Mouse (Mus musculus) forebrain, embryonic 11.5 days (tissue): ENCODE data around the gene Btnl1. TPM values are rescaled to one million over a fixed set of nuclear protein-coding genes. Genes with fewer than 3 reads are reported as not detected.

Experiments used
- ATAC-seq: fragments of 200-750 bp; cut with Nextera tagmentation; replicated peaks from 2 replicates; pipeline ENCODE4 v1.8.0; 2017; ENCODE audit warnings: moderate TSS enrichment; ENCODE audit not compliant: low FRiP score
- DNase-seq: peaks from one replicate; pipeline ENCODE4 v3.0.0-alpha.2; 2017; ENCODE audit warnings: low spot score
- H3K27ac ChIP-seq: fragments of 300-500 bp; sonication (generic); 2 replicates; pipeline ENCODE4 v1.5.1; 2014; ENCODE audit warnings: low read depth, low read length
- H3K27me3 ChIP-seq: fragments of 300-500 bp; sonication (generic); 2 replicates; pipeline ENCODE4 v1.6.1; 2014; ENCODE audit warnings: mild to moderate bottlenecking, low read length, mixed read lengths; ENCODE audit not compliant: control insufficient read depth, insufficient read depth
- H3K36me3 ChIP-seq: fragments of 300-500 bp; sonication (generic); 2 replicates; pipeline ENCODE4 v1.6.1; 2014; ENCODE audit warnings: mild to moderate bottlenecking, low read length, moderate library complexity, mixed read lengths; ENCODE audit not compliant: control insufficient read depth, insufficient read depth
- H3K4me1 ChIP-seq: fragments of 300-500 bp; sonication (generic); replicated peaks from 2 replicates; pipeline ENCODE4 v1.6.1; 2014; ENCODE audit warnings: low read length, mixed read lengths; ENCODE audit not compliant: control insufficient read depth, insufficient read depth
- H3K4me2 ChIP-seq: fragments of 300-500 bp; sonication (generic); 2 replicates; pipeline ENCODE4 v1.6.1; 2014; ENCODE audit warnings: low read depth, mild to moderate bottlenecking, low read length, moderate library complexity, mixed read lengths; ENCODE audit not compliant: severe bottlenecking
- H3K4me3 ChIP-seq: fragments of 300-500 bp; sonication (generic); 2 replicates; pipeline ENCODE4 v1.5.1; 2014; ENCODE audit warnings: low read depth, low read length
- H3K9ac ChIP-seq: fragments of 300-500 bp; sonication (generic); 2 replicates; pipeline ENCODE4 v1.6.1; 2014; ENCODE audit warnings: low read length
- H3K9me3 ChIP-seq: fragments of 300-500 bp; sonication (generic); 2 replicates; pipeline ENCODE4 v1.6.1; 2016; ENCODE audit warnings: low read length, mixed read lengths; ENCODE audit not compliant: control insufficient read depth
- WGBS: fragments of 180-500 bp; shearing (Covaris S2); extraction: QIAGEN DNeasy Blood & Tissue Kit; methylation state at CpG from one replicate; pipeline ENCODE4 v1.1.7; 2014; 5-methylcytosine and 5-hydroxymethylcytosine counted together
- polyA plus RNA-seq: library from polyadenylated mRNA; unstranded; fragments of >200 nt; fragmentation: Nextera tagmentation; extraction: Ambion mirVana; gene quantifications from 2 replicates; pipeline ENCODE4 v1.2.1, GENCODE M21; 2014

The Btnl1 gene
- polyA plus RNA-seq, 1 experiment from 2014 or later: not detected

- Histone ChIP-seq H3K4me1 (no peaks in the 10 kb centered on the region), H3K4me3 (no peak overlapping the region), H3K9me3 (no peaks in the 10 kb centered on the region), H3K4me2 (no peak overlapping the region), H3K9ac (no peak overlapping the region), H3K27ac (no peak overlapping the region), H3K27me3 (no peaks in the 10 kb centered on the region), H3K36me3 (no peaks in the 10 kb centered on the region)
- no peak for DNase-seq
- ATAC-seq: no peak
- WGBS: 67% methylated on average over 6 of the region's 6 CpGs
These were observed 698 bp downstream of the Btnl1 start for GRCm38 (mm10) chr17:34377450-34378209.

DNA sequence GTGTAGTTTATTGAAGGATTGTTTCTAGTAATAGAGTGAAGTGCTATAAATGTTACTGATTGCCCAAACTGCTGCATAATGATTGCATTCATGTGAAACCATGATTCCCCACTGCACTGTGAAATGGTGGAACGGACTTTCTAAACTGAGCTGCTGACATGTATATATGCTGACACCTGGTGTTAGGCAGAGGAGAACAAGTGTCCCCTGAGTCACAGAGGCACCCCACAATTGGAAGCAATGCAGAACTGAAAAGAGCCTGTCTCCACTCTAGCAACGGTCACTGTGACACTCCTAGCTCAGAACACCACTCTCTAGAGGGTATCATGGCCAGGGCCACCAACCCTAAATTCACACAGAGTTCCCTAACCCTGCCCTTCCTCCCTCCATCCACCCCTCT lies 1.8 kb downstream of the Btnl1 start:
- H3K36me3 ChIP-seq: no peaks in the 10 kb centered on the region
- ATAC-seq (no peak), DNase-seq (no peak)
- no peaks in the 10 kb centered on the region for H3K4me1 ChIP-seq
- H3K9me3 ChIP-seq: no peaks in the 10 kb centered on the region
- H3K9ac ChIP-seq: no peak overlapping the region
- H3K4me3 ChIP-seq: no peak overlapping the region
- no peak overlapping the region for H3K4me2 ChIP-seq
- H3K27ac ChIP-seq: no peak overlapping the region
- no peaks in the 10 kb centered on the region for H3K27me3 ChIP-seq
- 84% methylated on average over 2 of the region's 2 CpGs for WGBS

DNA sequence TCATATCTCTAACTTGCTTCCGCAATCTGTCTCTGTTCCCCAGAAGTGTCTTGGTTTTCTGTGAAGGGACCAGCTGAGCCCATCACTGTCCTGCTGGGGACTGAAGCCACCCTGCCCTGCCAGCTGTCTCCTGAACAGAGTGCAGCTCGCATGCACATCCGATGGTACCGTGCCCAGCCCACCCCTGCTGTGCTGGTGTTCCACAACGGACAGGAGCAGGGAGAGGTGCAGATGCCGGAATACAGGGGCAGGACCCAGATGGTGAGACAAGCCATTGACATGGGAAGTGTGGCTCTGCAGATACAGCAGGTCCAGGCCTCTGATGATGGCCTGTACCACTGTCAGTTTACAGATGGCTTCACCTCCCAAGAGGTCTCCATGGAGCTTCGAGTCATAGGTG lies 2.5 kb downstream of the Btnl1 start:
- 83% methylated on average over 7 of the region's 7 CpGs for WGBS

GRCm38 (mm10) chr17:34381876-34382275 lies 4.9 kb downstream of the Btnl1 start:
- H3K4me1 ChIP-seq: no peaks in the 10 kb centered on the region

More for the DNA sequence above, 2.5 kb downstream of the Btnl1 start:
- Histone ChIP-seq H3K27me3 (no peaks in the 10 kb centered on the region), H3K9me3 (no peaks in the 10 kb centered on the region), H3K27ac (no peak overlapping the region), H3K4me2 (no peak overlapping the region), H3K9ac (no peak overlapping the region), H3K36me3 (no peaks in the 10 kb centered on the region), H3K4me1 (no peaks in the 10 kb centered on the region), H3K4me3 (no peak overlapping the region)
- no peak for ATAC-seq
- no peak for DNase-seq

DNA sequence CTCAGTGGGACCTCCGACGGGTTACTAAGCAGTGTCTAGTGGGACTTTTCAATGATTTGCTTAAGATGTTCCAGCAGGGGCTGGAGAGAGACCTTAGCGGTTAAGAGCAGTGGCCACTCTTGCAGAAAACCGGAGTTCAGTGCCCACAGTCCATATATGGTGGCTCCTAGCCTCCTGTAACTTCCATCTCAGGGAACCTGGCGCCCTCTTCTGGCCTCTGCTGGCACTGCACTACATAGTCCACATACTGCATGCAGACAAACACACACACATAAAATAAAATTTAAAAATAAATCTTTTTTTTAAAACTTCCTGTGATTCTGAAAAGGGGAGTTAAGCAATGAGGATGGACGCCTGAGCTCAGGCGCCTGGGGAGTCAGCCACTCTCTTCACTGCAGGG lies 6.3 kb downstream of the Btnl1 start:
- H3K9ac ChIP-seq: no peak overlapping the region
- no peak for ATAC-seq
- no peak for DNase-seq
- no peaks in the 10 kb centered on the region for H3K4me1 ChIP-seq
- H3K9me3 ChIP-seq: no peaks in the 10 kb centered on the region
- WGBS: 76% methylated on average over 7 of the region's 7 CpGs
- no peak overlapping the region for H3K4me3 ChIP-seq
- no peaks in the 10 kb centered on the region for H3K27me3 ChIP-seq
- no peak overlapping the region for H3K27ac ChIP-seq
- no peak overlapping the region for H3K4me2 ChIP-seq
- H3K36me3 ChIP-seq: no peaks in the 10 kb centered on the region

More at GRCm38 (mm10) chr17:34381876-34382275, 4.9 kb downstream of the Btnl1 start:
- no peak overlapping the region for H3K4me3 ChIP-seq
- no peaks in the 10 kb centered on the region for H3K36me3 ChIP-seq
- no peaks in the 10 kb centered on the region for H3K27me3 ChIP-seq
- no peaks in the 10 kb centered on the region for H3K9me3 ChIP-seq
- no peak for DNase-seq
- H3K9ac ChIP-seq: no peak overlapping the region
- ATAC-seq: no peak
- 70% methylated on average over 11 of the region's 11 CpGs for WGBS
- H3K27ac ChIP-seq: no peak overlapping the region
- no peak overlapping the region for H3K4me2 ChIP-seq

GRCm38 (mm10) chr17:34384699-34385098 lies 7.8 kb downstream of the Btnl1 start:
- no peak overlapping the region for H3K9ac ChIP-seq
- no peak overlapping the region for H3K27ac ChIP-seq
- H3K36me3 ChIP-seq: no peaks in the 10 kb centered on the region
- H3K4me2 ChIP-seq: no peak overlapping the region
- H3K9me3 ChIP-seq: no peaks in the 10 kb centered on the region
- H3K4me3 ChIP-seq: no peak overlapping the region
- 78% methylated on average over 3 of the region's 3 CpGs for WGBS
- no peaks in the 10 kb centered on the region for H3K4me1 ChIP-seq
- DNase-seq: no peak
- ATAC-seq: no peak
- no peaks in the 10 kb centered on the region for H3K27me3 ChIP-seq

- Histone ChIP-seq H3K4me3 (no peak overlapping the region), H3K4me1 (no peaks in the 10 kb centered on the region), H3K4me2 (no peak overlapping the region), H3K27ac (no peak overlapping the region), H3K36me3 (no peaks in the 10 kb centered on the region), H3K9me3 (no peaks in the 10 kb centered on the region), H3K9ac (no peak overlapping the region), H3K27me3 (no peaks in the 10 kb centered on the region; the same call in 1 of the 2 replicates)
- ATAC-seq (no peak), DNase-seq (no peak)
- 77% methylated on average over 2 of the region's 2 CpGs for WGBS
These were observed 9.7 kb downstream of the Btnl1 start for GRCm38 (mm10) chr17:34386656-34387055.

DNA sequence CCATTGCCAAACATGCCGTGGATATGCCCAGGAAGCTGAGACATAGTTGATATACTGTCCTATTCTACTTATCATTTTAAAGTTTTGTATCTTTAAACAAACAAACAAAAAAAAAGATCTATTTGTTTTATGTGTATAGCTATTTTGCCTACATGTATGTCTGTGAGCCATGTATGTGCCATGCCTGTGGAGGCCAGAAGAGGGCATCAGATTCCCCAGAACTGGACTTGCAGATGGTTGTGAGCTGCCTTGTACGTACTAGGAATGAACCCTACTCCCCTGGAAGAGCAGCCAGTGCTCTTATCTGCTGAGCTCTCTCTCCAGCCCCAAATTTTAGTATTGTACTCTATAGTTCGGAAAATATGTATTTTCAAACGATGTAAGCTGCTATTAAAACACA lies 11.6 kb downstream of the Btnl1 start:
- ATAC-seq (no peak), DNase-seq (no peak)
- Histone ChIP-seq H3K4me2 (no peak overlapping the region), H3K27ac (no peak overlapping the region), H3K4me3 (no peak overlapping the region), H3K4me1 (no peaks in the 10 kb centered on the region), H3K9me3 (no peaks in the 10 kb centered on the region), H3K27me3 (no peaks in the 10 kb centered on the region; the same call in 1 of the 2 replicates), H3K36me3 (no peaks in the 10 kb centered on the region), H3K9ac (no peak overlapping the region)
- WGBS: 31% methylated on average over 4 of the region's 4 CpGs

GRCm38 (mm10) chr17:34391507-34391906 lies 14.6 kb downstream of the Btnl1 start:
- 72% methylated on average over 7 of the region's 7 CpGs for WGBS
- Histone ChIP-seq H3K9me3 (no peaks in the 10 kb centered on the region), H3K4me3 (no peak overlapping the region), H3K4me1 (no peaks in the 10 kb centered on the region), H3K27ac (no peak overlapping the region), H3K27me3 (no peaks in the 10 kb centered on the region; the same call in 1 of the 2 replicates), H3K9ac (no peak overlapping the region), H3K36me3 (no peaks in the 10 kb centered on the region), H3K4me2 (no peak overlapping the region; the same call in 1 of the 2 replicates)
- DNase-seq: no peak
- ATAC-seq: no peak
